Mouse (Mus musculus): ENCODE measurements around the gene Lilra5. TPM values are rescaled to one million over a fixed set of nuclear protein-coding genes. Genes with fewer than 3 reads are reported as not detected.

Gene Lilra5
- polyA plus RNA-seq, 1 experiment, result not detected

DNA sequence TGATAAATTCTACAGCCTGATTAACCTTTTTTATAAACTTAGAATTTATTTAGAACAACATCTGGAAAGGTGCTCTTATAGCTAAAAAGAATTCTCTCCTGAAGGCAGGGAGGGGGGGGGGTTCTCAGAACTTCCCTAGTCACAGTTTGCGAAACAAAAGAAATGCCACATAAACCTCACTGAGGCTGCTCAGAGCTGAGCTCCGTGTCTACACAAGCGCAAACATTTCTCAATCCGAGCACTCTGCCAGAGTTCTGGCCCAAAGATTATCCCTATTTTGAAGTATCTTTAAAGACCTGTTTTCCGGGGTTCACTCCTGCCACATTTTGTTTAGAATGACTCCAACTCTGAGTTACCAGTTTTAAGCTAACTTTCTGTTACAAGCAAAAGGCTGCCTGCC, 55.1 kb downstream of the Lilra5 start:
- H3K4me3 ChIP-seq (ENCODE audit: low read depth, low read length), result no peak overlapping the region

More for the DNA sequence above, 55.1 kb downstream of the Lilra5 start:
- peaks cover 6% of the 10 kb centered on the region; the same call in 1 of the 2 replicates for H3K9me3 ChIP-seq (replicated peaks; ENCODE audit: control insufficient read depth, insufficient read depth, low read length, poor library complexity, severe bottlenecking)
- no peaks in the 10 kb centered on the region for H3K4me1 ChIP-seq (ENCODE audit: control insufficient read depth, insufficient read depth, low read length)
- H3K9ac ChIP-seq (ENCODE audit: low read depth, poor library complexity, severe bottlenecking), result no peak overlapping the region
- no peaks in the 10 kb centered on the region for H3K27me3 ChIP-seq (ENCODE audit: control insufficient read depth, insufficient read depth, low read length, poor library complexity, severe bottlenecking)
- TF ChIP-seq POLR2A (IDR thresholded peaks at IDR 0.05; ENCODE audit: insufficient read depth, low read length) (no peak), CTCF (IDR thresholded peaks at IDR 0.05; ENCODE audit: low read depth, low read length) (no peak), EP300 (IDR thresholded peaks at IDR 0.05; ENCODE audit: insufficient read depth, low read depth, low read length) (no peak)
- H3K36me3 ChIP-seq (ENCODE audit: control insufficient read depth, insufficient read depth, low read length, poor library complexity, severe bottlenecking), result no peaks in the 10 kb centered on the region
- H3K27ac ChIP-seq (ENCODE audit: insufficient read depth, low read length), result no peak overlapping the region

Other genes starting within 250 kb of the Lilra5 start
- 0.21 and 0.67 TPM in 2 replicates for gene Lair1, start 174.6 kb upstream of the Lilra5 start, polyA plus RNA-seq (2011; ENCODE audit: insufficient read depth, insufficient read length, low read depth, missing spikeins)
- 22.1 and 25.0 TPM in 2 replicates for gene Ttyh1, start 118.3 kb upstream of the Lilra5 start, polyA plus RNA-seq (2011; ENCODE audit: insufficient read depth, insufficient read length, low read depth, missing spikeins)
- gene Leng8, start 100.7 kb upstream of the Lilra5 start, polyA plus RNA-seq (2011; ENCODE audit: insufficient read depth, insufficient read length, low read depth, missing spikeins), result 96.3 and 98.5 TPM in 2 replicates
- gene Leng9, start 87.4 kb upstream of the Lilra5 start, polyA plus RNA-seq (2011; ENCODE audit: insufficient read depth, insufficient read length, low read depth, missing spikeins), result 0.53 and 0.73 TPM in 2 replicates
- gene Cdc42ep5, start 72.9 kb upstream of the Lilra5 start, polyA plus RNA-seq (2011; ENCODE audit: insufficient read depth, insufficient read length, low read depth, missing spikeins), result 28.1 and 33.8 TPM in 2 replicates
- not detected in 2 replicates for gene Ncr1, start 100.0 kb downstream of the Lilra5 start, polyA plus RNA-seq (2011; ENCODE audit: insufficient read depth, insufficient read length, low read depth, missing spikeins)
- not detected in 2 replicates for gene Gp6, start 160.0 kb downstream of the Lilra5 start, polyA plus RNA-seq (2011; ENCODE audit: insufficient read depth, insufficient read length, low read depth, missing spikeins)
- gene Rdh13, start 207.9 kb downstream of the Lilra5 start, polyA plus RNA-seq (2011; ENCODE audit: insufficient read depth, insufficient read length, low read depth, missing spikeins), result 17.7 and 18.1 TPM in 2 replicates
- gene Eps8l1, start 222.9 kb downstream of the Lilra5 start, polyA plus RNA-seq (2011; ENCODE audit: insufficient read depth, insufficient read length, low read depth, missing spikeins), result 7.0 and 13.2 TPM in 2 replicates